Comparison of ENCODE assay signal across 8 mouse cellular contexts in genomic region chr9:122476356-122476755, GRCm38 (mm10).
A peak's percentile ranks its signal among the peaks of the same experiment; 100 is the strongest.
DNase-seq lines count a peak whose midpoint lies in the region; ATAC-seq and TF ChIP-seq lines count a peak whose summit lies in the region.

No protein-coding gene starts in this region.

- no peak overlapping the region for H3K4me3 ChIP-seq in gastrocnemius, adult 2 months
- no peak overlapping the region for H3K4me3 ChIP-seq in midbrain, postnatal 0 days (ENCODE audit: low read depth, low read length)

- no peaks in the 10 kb centered on the region for H3K9me3 ChIP-seq in midbrain, postnatal 0 days (ENCODE audit: low read length)

- peak; percentile 46 for TF ChIP-seq CTCF in gastrocnemius, adult 2 months (IDR thresholded peaks at IDR 0.05)
- peak; percentile 69 for TF ChIP-seq CTCF in midbrain, postnatal 0 days (IDR thresholded peaks at IDR 0.05)

- intact Hi-C loops in gastrocnemius, adult 2 months (cut with DNase I), result no loop called here

- no peak for ATAC-seq in midbrain, postnatal 0 days (ENCODE audit: low FRiP score)
- ATAC-seq in activated CD4-positive, CD25-positive, alpha-beta regulatory T cell, adult 4 months, result no peak

- H3K27me3 ChIP-seq in midbrain, postnatal 0 days (ENCODE audit: insufficient read depth, low read length), result no peaks in the 10 kb centered on the region

- 65% methylated on average over 3 of the region's 3 CpGs for WGBS in midbrain, postnatal 0 days

- no peak for DNase-seq in gastrocnemius, adult 2 months
- no peak for DNase-seq in gastrocnemius, adult 18-20 months (ENCODE audit: low spot score)
- peak; percentile 57 for DNase-seq in urinary bladder, postnatal 14 days (ENCODE audit: low spot score)
- DNase-seq in urinary bladder, adult 2 months (ENCODE audit: low spot score), result no peak
- DNase-seq in embryo, embryonic 11 days, result peak; percentile 72
- DNase-seq in layer of hippocampus, adult 8-10 months (ENCODE audit: low spot score in 2 of 2), result peak; percentile 23 to 50
- DNase-seq in midbrain, postnatal 0 days (ENCODE audit: low spot score), result peak; percentile 15

- no peak overlapping the region for H3K4me2 ChIP-seq in midbrain, postnatal 0 days (ENCODE audit: low read depth, low read length, poor library complexity, severe bottlenecking)

- no peaks in the 10 kb centered on the region for H3K36me3 ChIP-seq in midbrain, postnatal 0 days (ENCODE audit: insufficient read depth, low read length)

- H3K9ac ChIP-seq in midbrain, postnatal 0 days (replicated peaks; ENCODE audit: low read length, poor library complexity, severe bottlenecking), result no peak overlapping the region

- H3K27ac ChIP-seq in gastrocnemius, adult 2 months, result no peak overlapping the region
- no peak overlapping the region for H3K27ac ChIP-seq in midbrain, postnatal 0 days (ENCODE audit: low read depth, low read length)

- H3K4me1 ChIP-seq in midbrain, postnatal 0 days (ENCODE audit: insufficient read depth, low read length), result no peaks in the 10 kb centered on the region

Comparison
In these comparisons a context has a peak if more than half of its experiments do, and no peak if none do; other contexts are left out.
1. DNase-seq: peak in urinary bladder, postnatal 14 days (single experiment), embryo, embryonic 11 days (single experiment), layer of hippocampus, adult 8-10 months (2 of 2) and midbrain, postnatal 0 days (single experiment); none in gastrocnemius, adult 2 months (single experiment), gastrocnemius, adult 18-20 months (single experiment) and urinary bladder, adult 2 months (single experiment).